27 mouse cellular contexts compared by ENCODE assay signal in the genomic region with DNA sequence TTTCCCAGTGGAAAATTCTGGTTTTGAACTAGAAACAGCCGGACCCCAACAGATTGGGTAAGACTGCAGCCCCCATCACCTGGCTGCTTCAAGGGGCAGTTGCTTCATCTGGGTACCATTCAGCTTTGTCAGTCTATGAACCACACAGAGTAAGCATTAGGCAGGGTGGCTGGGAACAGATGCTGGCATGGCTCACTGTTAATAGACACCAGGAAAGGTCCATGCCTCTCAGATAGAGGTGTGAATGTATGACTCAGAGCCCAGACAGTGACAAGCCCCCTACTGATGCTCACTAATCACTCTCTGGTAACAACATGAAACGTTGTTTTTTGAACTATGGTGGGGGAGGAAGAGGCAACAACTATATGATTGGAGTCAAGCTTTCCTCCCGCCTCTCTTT.
A peak's percentile ranks its signal among the peaks of the same experiment; 100 is the strongest.
DNase-seq lines count a peak whose midpoint lies in the region; ATAC-seq and TF ChIP-seq lines count a peak whose summit lies in the region.
"Had no signal": no experiment of that assay in that cellular context is flagged by ENCODE, and none has a peak within 500 bp of the region (broad histone marks: within the 10 kb centered on the region; RNA-seq: fewer than 3 reads in every experiment).

No protein-coding gene starts in this region.

- H3K27me3 ChIP-seq in forebrain, embryonic 16.5 days (replicated peaks; ENCODE audit: control insufficient read depth, insufficient read depth, low read length), result no peaks in the 10 kb centered on the region
- H3K27me3 ChIP-seq in forebrain, postnatal 0 days (ENCODE audit: insufficient read depth, low read length), result no peaks in the 10 kb centered on the region
- no peaks in the 10 kb centered on the region for H3K27me3 ChIP-seq in kidney, embryonic 15.5 days
- H3K27me3 ChIP-seq in heart, adult 2 months (ENCODE audit: control insufficient read depth, insufficient read depth, low read length), result no peaks in the 10 kb centered on the region
- H3K27me3 ChIP-seq: embryonic facial prominence, embryonic 13.5 days; hindbrain, embryonic 13.5 days; limb, embryonic 12.5 days; liver, embryonic 15.5 days; midbrain, embryonic 15.5 days had no signal

- intact Hi-C loops in heart, adult 2 months (cut with DNase I), result no loop called here

- H3K4me1 ChIP-seq in forebrain, embryonic 16.5 days (replicated peaks; ENCODE audit: control insufficient read depth, insufficient read depth, low read length), result no peaks in the 10 kb centered on the region; the same call in 1 of the 2 replicates
- H3K4me1 ChIP-seq in forebrain, postnatal 0 days (ENCODE audit: insufficient read depth), result no peaks in the 10 kb centered on the region
- H3K4me1 ChIP-seq in kidney, embryonic 15.5 days, result no peaks in the 10 kb centered on the region
- H3K4me1 ChIP-seq in heart, adult 2 months (ENCODE audit: control insufficient read depth, insufficient read depth, low read length), result no peaks in the 10 kb centered on the region
- H3K4me1 ChIP-seq: limb, embryonic 12.5 days; liver, embryonic 15.5 days; midbrain, embryonic 15.5 days had no signal

- no peak for DNase-seq in forebrain, postnatal 0 days
- peak; percentile 36 for DNase-seq in cerebellum, adult 11-12 months
- DNase-seq in cerebellum, adult 9-10 months, result peak; percentile 66
- peak; percentile 27 to 53 for DNase-seq in cerebellum, postnatal 36 days
- DNase-seq in heart, adult 2 months, result no peak
- DNase-seq: adrenal gland, postnatal 25 days; B cell, adult 2 months; gastrocnemius, postnatal 25 days; heart, adult 11 months; heart, postnatal 4 days; kidney, adult 9 months; kidney, postnatal 14 days; lung, embryonic 14.5 days; lung, postnatal 14 days; right cerebral cortex, adult 18-20 months; thymus, adult 18-20 months; thymus, postnatal 36 days had no signal

- TF ChIP-seq POLR2A in heart, adult 2 months (IDR thresholded peaks at IDR 0.05; ENCODE audit: insufficient read depth, low read depth, low read length), result no peak

- H3K9ac ChIP-seq in forebrain, embryonic 16.5 days (replicated peaks; ENCODE audit: low read depth, low read length), result no peak overlapping the region
- H3K9ac ChIP-seq in forebrain, postnatal 0 days, result no peak overlapping the region
- no peak overlapping the region for H3K9ac ChIP-seq in kidney, embryonic 15.5 days
- no peak overlapping the region for H3K9ac ChIP-seq in heart, adult 2 months (ENCODE audit: low read depth, low read length)
- H3K9ac ChIP-seq: embryonic facial prominence, embryonic 13.5 days; hindbrain, embryonic 13.5 days; limb, embryonic 12.5 days; liver, embryonic 15.5 days; lung, embryonic 14.5 days; midbrain, embryonic 15.5 days had no signal

- H3K27ac ChIP-seq in forebrain, embryonic 16.5 days (ENCODE audit: low read length), result no peak overlapping the region
- H3K27ac ChIP-seq in forebrain, postnatal 0 days (ENCODE audit: low read depth, low read length), result no peak overlapping the region
- H3K27ac ChIP-seq in kidney, embryonic 15.5 days, result no peak overlapping the region
- no peak overlapping the region for H3K27ac ChIP-seq in heart, adult 2 months
- H3K27ac ChIP-seq: embryonic facial prominence, embryonic 13.5 days; hindbrain, embryonic 13.5 days; limb, embryonic 12.5 days; liver, embryonic 15.5 days; midbrain, embryonic 15.5 days; stomach, postnatal 0 days had no signal

- H3K4me2 ChIP-seq in forebrain, embryonic 16.5 days (ENCODE audit: low read length), result no peak overlapping the region
- H3K4me2 ChIP-seq in forebrain, postnatal 0 days (ENCODE audit: low read depth), result no peak overlapping the region
- H3K4me2 ChIP-seq in kidney, embryonic 15.5 days, result no peak overlapping the region
- H3K4me2 ChIP-seq: embryonic facial prominence, embryonic 13.5 days; heart, embryonic 11.5 days; hindbrain, embryonic 13.5 days; limb, embryonic 12.5 days; liver, embryonic 15.5 days; lung, embryonic 14.5 days; midbrain, embryonic 15.5 days had no signal

- peak; percentile 62 for ATAC-seq in forebrain, embryonic 16.5 days
- ATAC-seq in forebrain, postnatal 0 days, result no peak
- ATAC-seq in kidney, embryonic 15.5 days (replicated peaks; ENCODE audit: low FRiP score), result no peak
- ATAC-seq: intestine, postnatal 0 days; midbrain, embryonic 15.5 days had no signal

- no peak for TF ChIP-seq CTCF in forebrain, postnatal 0 days (IDR thresholded peaks at IDR 0.05; ENCODE audit: low read depth)
- TF ChIP-seq CTCF in heart, adult 2 months (IDR thresholded peaks at IDR 0.05), result no peak

- TF ChIP-seq EP300 in heart, adult 2 months (IDR thresholded peaks at IDR 0.05; ENCODE audit: insufficient read depth, low read depth, low read length), result no peak

- 65% methylated on average over 3 of the region's 3 CpGs for WGBS in forebrain, embryonic 16.5 days
- 62% methylated on average over 3 of the region's 3 CpGs for WGBS in forebrain, postnatal 0 days
- WGBS in kidney, embryonic 15.5 days, result 63% methylated on average over 3 of the region's 3 CpGs
- 65% methylated on average over 3 of the region's 3 CpGs for WGBS in heart, adult 2 months

- no peaks in the 10 kb centered on the region for H3K79me2 ChIP-seq in heart, adult 2 months (replicated peaks; ENCODE audit: control insufficient read depth, insufficient read depth, low read length)

- H3K36me3 ChIP-seq in forebrain, embryonic 16.5 days (ENCODE audit: control insufficient read depth, insufficient read depth), result no peaks in the 10 kb centered on the region
- no peaks in the 10 kb centered on the region for H3K36me3 ChIP-seq in forebrain, postnatal 0 days (ENCODE audit: insufficient read depth)
- H3K36me3 ChIP-seq in kidney, embryonic 15.5 days, result no peaks in the 10 kb centered on the region
- H3K36me3 ChIP-seq in heart, adult 2 months (ENCODE audit: control insufficient read depth, insufficient read depth, low read length), result no peaks in the 10 kb centered on the region
- H3K36me3 ChIP-seq: embryonic facial prominence, embryonic 13.5 days; hindbrain, embryonic 13.5 days; limb, embryonic 12.5 days; liver, embryonic 15.5 days; midbrain, embryonic 15.5 days had no signal

- H3K4me3 ChIP-seq in forebrain, embryonic 16.5 days (replicated peaks; ENCODE audit: low read length), result no peak overlapping the region
- no peak overlapping the region for H3K4me3 ChIP-seq in forebrain, postnatal 0 days (ENCODE audit: low read depth, low read length)
- H3K4me3 ChIP-seq in kidney, embryonic 15.5 days (replicated peaks), result no peak overlapping the region
- H3K4me3 ChIP-seq in heart, adult 2 months, result no peak overlapping the region
- H3K4me3 ChIP-seq: embryonic facial prominence, embryonic 13.5 days; hindbrain, embryonic 13.5 days; limb, embryonic 12.5 days; liver, embryonic 15.5 days; midbrain, embryonic 15.5 days had no signal

- H3K9me3 ChIP-seq in forebrain, embryonic 16.5 days (ENCODE audit: control insufficient read depth, low read length), result no peaks in the 10 kb centered on the region
- H3K9me3 ChIP-seq in forebrain, postnatal 0 days (ENCODE audit: low read length), result no peaks in the 10 kb centered on the region
- H3K9me3 ChIP-seq in kidney, embryonic 15.5 days (replicated peaks), result no peaks in the 10 kb centered on the region
- H3K9me3 ChIP-seq: embryonic facial prominence, embryonic 13.5 days; hindbrain, embryonic 13.5 days; limb, embryonic 12.5 days; liver, embryonic 15.5 days; midbrain, embryonic 15.5 days had no signal

Comparison
In these comparisons a context has a peak if more than half of its experiments do, and no peak if none do; other contexts are left out.
1. DNase-seq: peak in cerebellum, adult 11-12 months (single experiment), cerebellum, adult 9-10 months (single experiment) and cerebellum, postnatal 36 days (2 of 2); none in forebrain, postnatal 0 days (single experiment) and heart, adult 2 months (0 of 2).